Mouse (Mus musculus): ENCODE data around the gene Kmt2c. TPM values are rescaled to one million over a fixed set of nuclear protein-coding genes. Genes with fewer than 3 reads are reported as not detected.

Kmt2c gene
- polyA plus RNA-seq, 1 experiment = 137 TPM

DNA sequence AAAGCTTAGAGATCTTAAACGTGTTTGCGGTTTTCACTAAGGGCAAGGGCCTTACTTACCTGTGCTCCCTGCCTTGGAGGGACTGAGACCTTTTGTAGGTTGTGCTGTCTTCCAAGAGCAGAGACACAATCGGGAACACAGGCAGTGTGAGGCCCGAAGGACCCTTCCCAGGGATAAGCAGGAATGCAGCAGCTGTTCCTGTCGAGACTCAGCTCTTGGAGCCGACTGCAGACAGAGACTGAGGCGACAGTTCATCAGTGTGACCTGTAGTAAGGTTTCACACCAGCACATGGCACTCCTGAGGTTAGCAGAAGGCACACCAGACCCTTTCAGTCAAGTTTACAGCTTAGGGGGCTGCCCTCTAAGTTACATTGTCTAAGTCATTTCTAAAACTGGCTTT, 236.3 kb downstream of the Kmt2c start:
- WGBS = 85% methylated on average over 7 of the region's 7 CpGs
- H3K27ac ChIP-seq (ENCODE audit: insufficient read depth, low read depth, low read length) = no peak overlapping the region
- TF ChIP-seq POLR2A (IDR thresholded peaks at IDR 0.05; ENCODE audit: insufficient read depth, low read depth, low read length) = no peak
- no peak for TF ChIP-seq CTCF (IDR thresholded peaks at IDR 0.05; ENCODE audit: insufficient read depth, low read depth, low read length)
- H3K4me3 ChIP-seq (ENCODE audit: insufficient read depth, low read depth, low read length) = no peak overlapping the region
- no peaks in the 10 kb centered on the region for H3K4me1 ChIP-seq (ENCODE audit: control insufficient read depth, insufficient read depth, low read length)

DNA sequence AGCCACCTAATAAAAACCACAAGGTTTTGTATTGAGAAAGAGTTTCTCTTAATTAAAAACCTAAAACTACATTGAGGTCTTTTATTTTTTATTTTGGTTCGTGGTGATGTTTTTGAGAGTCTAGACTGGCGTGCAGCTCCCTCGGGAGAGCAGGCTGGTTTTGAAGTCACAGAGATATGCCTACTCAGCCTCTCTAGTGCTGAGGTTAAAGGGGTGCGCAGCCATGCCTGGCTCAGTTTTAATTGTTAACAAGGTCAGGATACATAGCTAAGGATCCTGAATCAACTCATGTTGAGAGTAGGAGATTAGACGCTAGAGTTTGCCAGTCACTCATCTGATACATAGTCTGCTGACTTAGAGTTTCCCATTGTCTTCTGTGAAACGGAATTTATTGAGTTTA, 237.1 kb downstream of the Kmt2c start:
- no peak overlapping the region for H3K4me3 ChIP-seq (ENCODE audit: insufficient read depth, low read depth, low read length)
- H3K27ac ChIP-seq (ENCODE audit: insufficient read depth, low read depth, low read length) = no peak overlapping the region
- 87% methylated on average over 6 of the region's 6 CpGs for WGBS
- H3K4me1 ChIP-seq (ENCODE audit: control insufficient read depth, insufficient read depth, low read length) = no peaks in the 10 kb centered on the region
- TF ChIP-seq POLR2A (IDR thresholded peaks at IDR 0.05; ENCODE audit: insufficient read depth, low read depth, low read length) (no peak), CTCF (IDR thresholded peaks at IDR 0.05; ENCODE audit: insufficient read depth, low read depth, low read length) (no peak)

DNA sequence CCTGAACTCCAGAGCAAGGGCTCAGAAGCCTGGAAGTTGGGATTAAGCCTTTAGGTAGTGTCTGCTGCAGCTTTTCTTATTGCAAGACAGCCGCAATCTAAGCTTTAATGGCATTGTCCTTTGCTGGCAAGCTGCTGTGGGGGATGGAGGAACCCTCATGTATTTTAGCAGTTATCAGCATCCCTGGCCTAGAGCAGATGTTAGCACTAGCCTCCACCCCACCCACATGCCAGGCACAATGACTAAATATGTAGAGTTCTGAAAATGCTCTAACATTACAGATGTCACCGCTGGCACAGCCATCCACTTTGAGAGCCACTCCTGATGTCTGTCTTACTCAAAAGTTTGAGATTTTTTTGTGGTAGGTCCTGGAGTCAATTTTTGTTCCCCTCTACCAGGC, 241.9 kb downstream of the Kmt2c start:
- TF ChIP-seq CTCF (IDR thresholded peaks at IDR 0.05; ENCODE audit: insufficient read depth, low read depth, low read length) = no peak
- TF ChIP-seq POLR2A (IDR thresholded peaks at IDR 0.05; ENCODE audit: insufficient read depth, low read depth, low read length) = no peak
- no peak overlapping the region for H3K4me3 ChIP-seq (ENCODE audit: insufficient read depth, low read depth, low read length)
- H3K27ac ChIP-seq (ENCODE audit: insufficient read depth, low read depth, low read length) = no peak overlapping the region
- WGBS = 80% methylated on average over 2 of the region's 2 CpGs
- H3K4me1 ChIP-seq (ENCODE audit: control insufficient read depth, insufficient read depth, low read length) = no peaks in the 10 kb centered on the region

DNA sequence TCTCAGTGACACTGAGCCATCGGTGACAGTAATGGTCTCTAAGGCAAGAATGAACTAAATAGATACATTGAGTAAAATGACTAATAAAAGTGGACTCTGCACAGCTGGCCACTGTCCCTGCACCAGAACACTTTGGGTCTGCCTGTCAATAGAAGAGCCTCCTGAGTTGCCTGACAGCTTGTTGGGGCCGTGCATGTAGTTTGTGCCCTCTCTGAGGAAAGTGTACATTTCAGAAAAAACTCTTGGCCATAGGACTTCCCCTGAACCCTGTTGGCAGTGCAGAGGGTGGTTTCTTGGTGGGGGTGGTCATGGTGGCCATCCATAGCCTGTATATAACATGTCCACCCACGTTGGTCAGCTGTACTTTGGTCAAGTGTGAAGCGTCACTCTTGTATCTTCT, 244.1 kb downstream of the Kmt2c start:
- TF ChIP-seq CTCF (IDR thresholded peaks at IDR 0.05; ENCODE audit: insufficient read depth, low read depth, low read length) = no peak
- no peak for TF ChIP-seq POLR2A (IDR thresholded peaks at IDR 0.05; ENCODE audit: insufficient read depth, low read depth, low read length)
- Histone ChIP-seq H3K4me3 (ENCODE audit: insufficient read depth, low read depth, low read length) (no peak overlapping the region), H3K4me1 (ENCODE audit: control insufficient read depth, insufficient read depth, low read length) (no peaks in the 10 kb centered on the region), H3K27ac (ENCODE audit: insufficient read depth, low read depth, low read length) (no peak overlapping the region)
- WGBS = 94% methylated on average over 4 of the region's 4 CpGs

DNA sequence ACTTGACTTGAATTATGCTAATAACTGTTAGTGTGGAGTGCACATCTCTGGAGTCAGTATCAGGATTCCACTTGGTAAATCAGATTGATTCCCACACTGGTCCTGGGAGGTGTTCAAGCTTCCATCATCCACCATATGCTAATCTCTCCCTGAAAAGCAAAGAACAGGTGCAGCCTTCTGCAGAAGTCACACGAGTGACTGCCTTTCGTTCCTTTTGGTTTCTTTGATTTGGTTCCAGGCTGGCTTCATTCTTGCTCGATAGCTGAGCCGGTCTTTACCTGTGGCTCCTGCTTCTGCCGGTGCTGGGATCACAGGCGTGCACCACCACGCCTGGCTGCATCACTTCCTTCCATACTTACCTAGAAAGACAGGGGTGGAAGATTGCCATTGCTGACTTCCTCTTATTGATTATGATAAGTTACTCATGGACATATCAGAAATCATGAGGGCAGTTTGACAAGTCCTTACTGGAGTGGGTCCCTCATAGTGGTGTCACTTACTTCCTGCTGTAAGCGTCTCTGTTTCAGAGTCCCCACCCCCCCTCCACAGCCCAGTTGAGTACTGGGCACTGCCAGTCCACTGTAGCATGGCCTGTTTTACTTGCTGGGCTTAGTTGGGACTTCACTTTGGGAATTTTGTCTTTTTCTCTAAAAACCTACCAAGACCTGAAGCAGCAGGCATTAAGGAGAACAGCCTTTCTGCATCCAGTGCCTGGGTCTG, 245.6 kb downstream of the Kmt2c start:
- WGBS = 92% methylated on average over 8 of the region's 8 CpGs
- TF ChIP-seq CTCF (IDR thresholded peaks at IDR 0.05; ENCODE audit: insufficient read depth, low read depth, low read length) (no peak), POLR2A (IDR thresholded peaks at IDR 0.05; ENCODE audit: insufficient read depth, low read depth, low read length) (no peak)
- no peak overlapping the region for H3K27ac ChIP-seq (ENCODE audit: insufficient read depth, low read depth, low read length)
- H3K4me3 ChIP-seq (ENCODE audit: insufficient read depth, low read depth, low read length) = no peak overlapping the region
- H3K4me1 ChIP-seq (ENCODE audit: control insufficient read depth, insufficient read depth, low read length) = no peaks in the 10 kb centered on the region

DNA sequence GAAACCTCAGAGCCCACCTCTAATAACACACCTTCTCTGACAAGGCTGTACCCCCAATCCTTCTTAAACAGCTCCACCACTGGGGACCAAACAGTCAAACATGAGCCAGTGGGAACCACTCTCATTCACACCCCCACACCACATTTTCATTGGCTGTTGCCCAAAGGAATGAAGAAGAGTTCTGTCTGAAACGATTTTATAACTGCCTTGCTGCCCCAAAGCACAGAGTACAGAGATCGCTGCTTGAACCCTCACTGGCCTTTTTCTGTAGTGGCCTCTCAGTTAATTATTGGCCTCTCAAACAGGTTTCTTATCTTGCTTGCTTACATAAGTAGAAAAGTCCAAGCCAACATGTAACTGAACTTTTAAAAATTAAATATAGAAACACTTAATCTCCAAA, 246.2 kb downstream of the Kmt2c start:
- 62% methylated on average over 2 of the region's 2 CpGs for WGBS
- Histone ChIP-seq H3K27ac (ENCODE audit: insufficient read depth, low read depth, low read length) (no peak overlapping the region), H3K4me3 (ENCODE audit: insufficient read depth, low read depth, low read length) (no peak overlapping the region), H3K4me1 (ENCODE audit: control insufficient read depth, insufficient read depth, low read length) (no peaks in the 10 kb centered on the region)
- TF ChIP-seq CTCF (IDR thresholded peaks at IDR 0.05; ENCODE audit: insufficient read depth, low read depth, low read length) = no peak
- TF ChIP-seq POLR2A (IDR thresholded peaks at IDR 0.05; ENCODE audit: insufficient read depth, low read depth, low read length) = no peak

DNA sequence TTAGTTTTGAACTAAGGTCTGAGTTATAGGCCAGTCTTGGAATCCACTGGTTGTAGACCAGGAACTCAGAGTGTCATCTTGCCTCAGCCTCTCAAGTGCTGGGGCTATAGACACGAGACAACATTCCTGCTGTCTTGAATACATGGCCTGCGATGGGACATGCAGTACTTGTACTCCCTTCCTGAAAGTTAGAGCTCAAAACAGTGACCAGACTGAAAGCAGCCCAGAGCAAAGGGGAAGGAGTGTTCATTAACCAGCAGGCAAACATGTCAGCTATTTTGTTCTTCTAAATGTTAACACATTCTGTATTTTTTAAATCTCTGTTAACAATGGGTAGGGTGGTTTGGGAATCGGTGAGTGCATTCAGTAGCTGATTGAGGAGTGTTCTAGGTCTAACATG, 251.5 kb downstream of the Kmt2c start:
- TF ChIP-seq CTCF (IDR thresholded peaks at IDR 0.05; ENCODE audit: insufficient read depth, low read depth, low read length) (no peak), POLR2A (IDR thresholded peaks at IDR 0.05; ENCODE audit: insufficient read depth, low read depth, low read length) (no peak)
- Histone ChIP-seq H3K27ac (ENCODE audit: insufficient read depth, low read depth, low read length) (no peak overlapping the region), H3K4me3 (ENCODE audit: insufficient read depth, low read depth, low read length) (no peak overlapping the region), H3K4me1 (ENCODE audit: control insufficient read depth, insufficient read depth, low read length) (no peaks in the 10 kb centered on the region)
- 69% methylated on average over 3 of the region's 3 CpGs for WGBS

DNA sequence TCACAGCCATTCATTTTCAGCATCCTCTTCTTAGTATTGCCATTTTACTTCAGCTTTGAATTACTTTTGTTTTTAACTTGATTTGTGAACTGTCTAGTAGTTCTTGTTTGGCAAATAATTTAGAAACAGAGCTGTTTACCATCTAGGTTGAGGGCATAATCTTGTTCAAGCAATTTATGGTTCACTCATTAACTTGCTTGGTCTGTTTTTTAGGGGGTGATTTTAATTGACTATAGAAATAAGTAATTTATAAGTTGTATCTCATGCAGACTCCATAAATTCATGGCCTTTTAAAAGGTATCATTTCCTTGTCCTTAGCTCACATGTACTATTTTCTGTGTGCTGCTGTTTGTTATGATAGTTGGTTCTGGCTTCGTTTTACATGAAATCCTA, 252.1 kb downstream of the Kmt2c start:
- no peak overlapping the region for H3K27ac ChIP-seq (ENCODE audit: insufficient read depth, low read depth, low read length)
- 67% methylated on average over 1 of the region's 1 CpGs for WGBS
- H3K4me3 ChIP-seq (ENCODE audit: insufficient read depth, low read depth, low read length) = no peak overlapping the region
- H3K4me1 ChIP-seq (ENCODE audit: control insufficient read depth, insufficient read depth, low read length) = no peaks in the 10 kb centered on the region
- TF ChIP-seq CTCF (IDR thresholded peaks at IDR 0.05; ENCODE audit: insufficient read depth, low read depth, low read length) = no peak

DNA sequence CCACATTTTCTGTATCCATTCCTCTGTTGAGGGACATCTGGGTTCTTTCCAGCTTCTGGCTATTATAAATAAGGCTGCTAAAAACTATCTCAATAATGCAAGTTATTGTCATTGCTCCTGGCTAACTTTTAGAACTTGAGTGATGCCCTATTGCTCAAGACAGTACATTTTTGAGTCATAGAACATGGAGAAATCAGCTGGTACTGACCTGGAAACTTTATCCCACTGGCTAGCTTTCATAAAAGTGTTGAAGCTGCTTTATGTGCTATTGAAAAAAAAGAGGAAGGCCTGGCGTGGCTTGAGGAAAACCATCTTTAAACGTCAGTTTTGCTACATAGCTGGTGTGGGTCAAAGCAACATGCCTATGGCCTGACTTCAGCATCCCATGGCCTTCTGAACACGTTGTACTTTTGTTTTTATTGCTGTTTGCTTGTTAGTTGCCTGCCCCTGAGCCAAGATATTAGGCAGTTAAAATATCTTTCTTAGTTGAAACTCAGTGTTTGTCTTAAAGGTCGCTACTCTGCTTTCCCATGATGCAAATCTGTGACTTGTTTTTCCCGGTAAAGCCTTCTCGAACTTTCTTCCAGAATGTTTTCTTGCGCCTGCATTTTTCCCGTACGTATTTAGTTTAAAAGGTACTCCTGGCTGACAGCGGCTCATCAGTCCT, 252.6 kb downstream of the Kmt2c start:
- no peaks in the 10 kb centered on the region for H3K4me1 ChIP-seq (ENCODE audit: control insufficient read depth, insufficient read depth, low read length)
- no peak overlapping the region for H3K27ac ChIP-seq (ENCODE audit: insufficient read depth, low read depth, low read length)
- H3K4me3 ChIP-seq (ENCODE audit: insufficient read depth, low read depth, low read length) = no peak overlapping the region
- no peak for TF ChIP-seq POLR2A (IDR thresholded peaks at IDR 0.05; ENCODE audit: insufficient read depth, low read depth, low read length)
- no peak for TF ChIP-seq CTCF (IDR thresholded peaks at IDR 0.05; ENCODE audit: insufficient read depth, low read depth, low read length)
- WGBS = 87% methylated on average over 10 of the region's 10 CpGs

All from olfactory bulb, adult 2 months (tissue).